Mouse (Mus musculus) myocyte (in vitro differentiated cells): ENCODE results near the gene Mprip. TPM values are rescaled to one million over a fixed set of nuclear protein-coding genes. Genes with fewer than 3 reads are reported as not detected.

ENCODE experiments used
- H3K27me3 ChIP-seq: one replicate; pipeline ENCODE4 v1.6.1; 2011; ENCODE audit not compliant: control insufficient read depth, insufficient read depth, insufficient read length
- H3K36me3 ChIP-seq: one replicate; pipeline ENCODE4 v1.6.1; 2011; ENCODE audit not compliant: control insufficient read depth, insufficient read depth
- H3K4me2 ChIP-seq: one replicate; pipeline ENCODE4 v1.6.1; 2011; ENCODE audit warnings: low read depth, control low read depth
- H3K4me3 ChIP-seq: one replicate; pipeline ENCODE4 v1.5.1; 2011; ENCODE audit warnings: mild to moderate bottlenecking, control low read depth, moderate library complexity
- H3K79me2 ChIP-seq: one replicate; pipeline ENCODE4 v1.6.1; 2011; ENCODE audit not compliant: control insufficient read depth, insufficient read depth
- H3ac ChIP-seq: one replicate; pipeline ENCODE4 v1.6.1; 2011; ENCODE audit not compliant: control insufficient read depth, insufficient read length
- CEBPB ChIP-seq: IDR thresholded peaks from 2 replicates; pipeline ENCODE4 v1.6.1; 2011; ENCODE audit warnings: mild to moderate bottlenecking, moderate library complexity; ENCODE audit not compliant: poor library complexity, insufficient read depth, severe bottlenecking
- E2F4 ChIP-seq: IDR thresholded peaks from one replicate; pipeline ENCODE4 v1.6.1; 2011; ENCODE audit warnings: mild to moderate bottlenecking, control low read depth, moderate library complexity; ENCODE audit not compliant: insufficient read depth
- MAX ChIP-seq: IDR thresholded peaks from one replicate; pipeline ENCODE4 v1.6.1; 2011; ENCODE audit warnings: low read depth, mild to moderate bottlenecking, control low read depth
- MYOD1 ChIP-seq, 3 experiments: IDR thresholded peaks; one replicate each; pipeline ENCODE4 v1.6.1; 2011; ENCODE audit warnings: control low read depth in 2 of 3, low read depth in 2 of 3, mild to moderate bottlenecking in 2 of 3, moderate library complexity in 1 of 3; ENCODE audit not compliant: insufficient read length in 2 of 3, control insufficient read depth in 1 of 3
- MYOG ChIP-seq, 3 experiments: IDR thresholded peaks; one replicate each; pipeline ENCODE4 v1.6.1; 2011; ENCODE audit warnings: control low read depth in 2 of 3, low read depth in 2 of 3, mild to moderate bottlenecking in 2 of 3; ENCODE audit not compliant: insufficient read length in 2 of 3, control insufficient read depth in 1 of 3, insufficient read depth in 1 of 3
- POLR2A ChIP-seq: IDR thresholded peaks from one replicate; pipeline ENCODE4 v1.6.1; 2011; ENCODE audit warnings: low read depth, mild to moderate bottlenecking, control low read depth, moderate library complexity; ENCODE audit not compliant: insufficient read length
- POLR2AphosphoS2 ChIP-seq: IDR thresholded peaks from one replicate; pipeline ENCODE4 v1.6.1; 2011; ENCODE audit warnings: low read depth, control low read depth; ENCODE audit not compliant: insufficient read length
- REST ChIP-seq: IDR thresholded peaks from one replicate; pipeline ENCODE4 v1.6.1; 2011; ENCODE audit warnings: mild to moderate bottlenecking, control low read depth, moderate library complexity; ENCODE audit not compliant: insufficient read depth, insufficient read length
- SRF ChIP-seq: IDR thresholded peaks from one replicate; pipeline ENCODE4 v1.6.1; 2011; ENCODE audit warnings: low read depth; ENCODE audit not compliant: control insufficient read depth, insufficient read length
- TCF12 ChIP-seq: IDR thresholded peaks from one replicate; pipeline ENCODE4 v1.6.1; 2011; ENCODE audit warnings: mild to moderate bottlenecking, control low read depth; ENCODE audit not compliant: poor library complexity, insufficient read depth, severe bottlenecking
- TCF3 ChIP-seq: IDR thresholded peaks from one replicate; pipeline ENCODE4 v1.6.1; 2011; ENCODE audit warnings: low read depth, control low read depth; ENCODE audit not compliant: insufficient read length
- USF1 ChIP-seq: IDR thresholded peaks from one replicate; pipeline ENCODE4 v1.6.1; 2011; ENCODE audit warnings: low read depth, mild to moderate bottlenecking, control low read depth, moderate library complexity
- polyA plus RNA-seq: library from polyadenylated mRNA; unstranded; fragments of >200 nt; fragmentation: generic; extraction: Trizol; gene quantifications from one replicate; pipeline ENCODE4 v1.2.1, GENCODE M21; 2012; ENCODE audit warnings: missing spikeins

Mprip gene
- polyA plus RNA-seq, 1 experiment, result 191 TPM

DNA sequence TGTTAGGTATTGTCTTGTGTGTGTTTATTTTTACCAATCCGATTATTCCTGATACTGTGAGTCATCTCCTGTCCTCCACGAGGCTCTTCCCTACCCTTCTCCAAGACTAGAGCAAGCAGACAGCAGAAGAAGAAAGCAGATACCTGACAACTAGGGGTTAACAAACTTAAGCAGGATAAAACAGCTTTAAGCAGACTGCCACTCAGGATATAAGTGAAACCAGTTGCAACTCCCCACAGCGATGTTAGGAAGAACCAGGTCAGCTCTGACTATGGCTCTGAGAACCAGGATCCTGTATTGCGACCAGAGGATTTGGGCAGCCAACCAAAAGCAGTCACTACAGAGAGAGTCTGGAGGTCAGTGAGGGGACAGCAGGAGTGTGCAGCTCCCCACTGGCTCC is 150.1 kb downstream of the Mprip start:
- Histone ChIP-seq H3K4me2 (peak overlapping the region; percentile 99), H3ac (no peak overlapping the region), H3K4me3 (peak overlapping the region; percentile 99), H3K27me3 (no peaks in the 10 kb centered on the region), H3K36me3 (no peaks in the 10 kb centered on the region), H3K79me2 (peaks cover 25% of the 10 kb centered on the region)
- TF ChIP-seq CEBPB, result no peak

DNA sequence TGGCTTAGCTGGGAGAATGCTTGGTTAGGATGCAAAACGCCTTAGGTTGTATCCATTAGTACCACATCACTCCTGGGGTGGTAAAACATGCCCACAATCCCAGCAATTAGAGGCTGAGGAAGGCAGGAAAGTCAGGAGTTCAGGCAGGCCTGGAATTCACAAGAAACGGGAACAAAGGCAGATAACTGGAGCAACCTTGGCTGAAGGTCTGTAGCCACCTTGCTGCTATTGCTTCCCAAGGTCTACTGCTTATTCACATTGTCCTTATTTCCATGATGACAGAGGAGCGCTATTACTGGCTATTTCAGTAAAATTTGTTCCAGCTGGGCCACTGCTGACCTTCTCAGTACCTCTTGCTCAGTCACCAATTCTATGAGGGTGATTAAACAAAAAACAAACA is 152.2 kb downstream of the Mprip start:
- H3ac ChIP-seq, result no peak overlapping the region

DNA sequence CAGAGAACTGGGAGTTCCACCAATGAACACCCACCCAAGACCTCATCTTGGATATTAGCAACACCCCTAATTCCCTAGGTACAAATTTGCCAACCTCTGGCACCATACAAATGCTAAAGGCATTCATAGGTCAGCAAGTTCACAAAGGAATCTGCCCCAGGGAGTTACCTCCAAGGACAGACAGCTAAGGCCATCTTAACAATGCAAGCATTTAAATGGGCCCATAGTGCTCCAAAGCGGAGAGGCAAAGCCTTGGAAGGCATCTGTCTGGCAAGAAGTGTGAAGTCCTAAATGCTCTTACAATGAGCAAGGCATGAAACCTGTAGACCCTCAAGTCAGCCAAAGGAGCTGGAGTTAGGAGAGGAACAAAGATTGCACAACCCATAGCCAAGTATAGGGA is 153.2 kb downstream of the Mprip start:
- H3K27me3 ChIP-seq, result no peaks in the 10 kb centered on the region
- H3K4me3 ChIP-seq, result no peak overlapping the region
- no peak overlapping the region for H3ac ChIP-seq
- TF ChIP-seq SRF (no peak), POLR2AphosphoS2 (no peak), REST (no peak), MAX (no peak), TCF12 (no peak), POLR2A (no peak), E2F4 (no peak), CEBPB (no peak), MYOG (IDR thresholded peaks at IDR 0.05; ENCODE audit: control insufficient read depth in 1 of 3, insufficient read depth in 1 of 3, insufficient read length in 2 of 3, low read depth in 2 of 3) (no peak), USF1 (no peak), TCF3 (no peak), MYOD1 (IDR thresholded peaks at IDR 0.05; ENCODE audit: control insufficient read depth in 1 of 3, insufficient read length in 2 of 3, low read depth in 2 of 3) (no peak)
- H3K4me2 ChIP-seq, result no peak overlapping the region
- peaks cover 23% of the 10 kb centered on the region for H3K36me3 ChIP-seq
- H3K79me2 ChIP-seq, result peaks cover 2% of the 10 kb centered on the region

More for the DNA sequence above, 152.2 kb downstream of the Mprip start:
- H3K4me3 ChIP-seq, result no peak overlapping the region
- TF ChIP-seq MAX, result no peak
- no peak for TF ChIP-seq REST
- no peak for TF ChIP-seq POLR2AphosphoS2
- TF ChIP-seq MYOG (IDR thresholded peaks at IDR 0.05; ENCODE audit: control insufficient read depth in 1 of 3, insufficient read depth in 1 of 3, insufficient read length in 2 of 3, low read depth in 2 of 3), result no peak
- no peak for TF ChIP-seq SRF
- no peak for TF ChIP-seq POLR2A
- no peak for TF ChIP-seq CEBPB
- TF ChIP-seq E2F4, result no peak
- H3K36me3 ChIP-seq, result peaks cover 14% of the 10 kb centered on the region
- no peak overlapping the region for H3K4me2 ChIP-seq
- peaks cover 12% of the 10 kb centered on the region for H3K79me2 ChIP-seq
- H3K27me3 ChIP-seq, result no peaks in the 10 kb centered on the region

DNA sequence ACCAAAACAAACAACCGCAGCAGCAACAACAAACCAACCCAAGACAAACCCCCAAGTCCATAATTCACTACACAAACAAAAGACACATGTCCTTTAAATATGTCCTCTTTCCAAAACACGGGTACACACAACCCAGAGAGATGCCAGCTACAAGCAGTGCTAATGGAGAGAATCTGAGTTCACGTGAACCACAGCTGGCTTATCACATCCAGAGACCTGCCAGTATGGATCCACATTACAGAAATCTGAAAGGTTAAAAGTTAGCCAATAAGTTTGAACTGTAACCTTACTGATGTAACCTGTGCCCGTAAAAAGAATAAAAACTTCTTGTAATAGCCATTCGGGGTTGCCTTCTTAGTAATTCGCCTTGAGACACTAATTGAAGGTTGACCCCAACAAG is 153.8 kb downstream of the Mprip start:
- H3K79me2 ChIP-seq, result no peaks in the 10 kb centered on the region
- no peaks in the 10 kb centered on the region for H3K27me3 ChIP-seq
- H3ac ChIP-seq, result no peak overlapping the region
- TF ChIP-seq REST (no peak), POLR2AphosphoS2 (no peak), TCF3 (no peak), MYOD1 (IDR thresholded peaks at IDR 0.05; ENCODE audit: control insufficient read depth in 1 of 3, insufficient read length in 2 of 3, low read depth in 2 of 3) (no peak), MAX (no peak), USF1 (no peak), E2F4 (no peak), TCF12 (no peak), SRF (no peak)
- H3K36me3 ChIP-seq, result peaks cover 29% of the 10 kb centered on the region
- no peak overlapping the region for H3K4me2 ChIP-seq
- no peak overlapping the region for H3K4me3 ChIP-seq

DNA sequence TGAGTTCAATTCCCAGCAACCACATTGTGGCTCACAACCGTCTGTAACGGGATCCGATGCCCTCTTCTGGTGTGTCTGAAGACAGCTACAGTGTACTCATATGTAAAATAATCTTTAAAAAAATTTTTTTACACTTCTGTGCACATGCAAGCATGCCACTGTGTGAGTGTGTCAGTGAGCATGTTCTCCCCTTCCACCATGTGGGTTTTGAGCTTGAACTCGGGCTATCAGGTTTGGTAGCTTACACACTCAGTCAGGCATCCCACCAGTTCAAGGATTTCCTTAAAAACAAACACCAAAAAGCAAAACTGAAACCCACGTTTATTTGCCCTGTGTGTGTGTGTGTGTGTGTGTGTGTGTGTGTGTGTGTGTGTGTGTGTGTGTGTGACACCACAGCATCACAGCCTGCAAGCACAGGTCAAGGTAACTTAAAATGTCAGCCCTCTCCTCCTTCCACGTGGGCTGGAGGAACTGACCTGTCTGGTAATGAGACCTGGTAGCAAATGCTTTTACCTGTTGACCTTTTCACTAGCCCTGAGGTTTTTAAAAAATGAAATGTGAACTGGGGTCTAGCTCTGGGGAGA is 154.5 kb downstream of the Mprip start:
- TF ChIP-seq TCF3, result no peak
- no peak for TF ChIP-seq CEBPB
- H3K27me3 ChIP-seq, result no peaks in the 10 kb centered on the region
- no peak overlapping the region for H3K4me3 ChIP-seq
- no peak overlapping the region for H3ac ChIP-seq
- peaks cover 34% of the 10 kb centered on the region for H3K36me3 ChIP-seq
- H3K4me2 ChIP-seq, result no peak overlapping the region
- H3K79me2 ChIP-seq, result no peaks in the 10 kb centered on the region

DNA sequence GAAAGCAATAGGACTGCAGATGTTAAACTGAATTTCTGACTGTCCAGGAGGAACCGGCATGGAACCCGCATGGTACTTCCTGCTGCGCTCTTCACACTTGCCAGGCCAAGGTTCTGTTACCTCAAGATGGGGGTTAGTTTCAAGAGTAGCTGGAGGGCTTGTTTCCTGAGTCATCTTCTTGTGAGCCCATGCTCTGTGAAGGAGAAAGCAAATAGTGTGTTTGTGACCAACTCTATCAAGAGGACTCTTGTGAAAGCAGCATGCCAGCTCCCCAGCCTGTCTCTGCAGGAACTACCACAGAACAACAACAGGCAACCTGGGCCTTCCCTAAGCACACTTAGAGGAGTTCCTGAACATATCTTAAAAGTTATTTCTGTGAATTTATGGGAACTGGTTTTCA is 156.8 kb downstream of the Mprip start:
- Histone ChIP-seq H3K4me2 (no peak overlapping the region), H3K36me3 (peaks cover 50% of the 10 kb centered on the region), H3ac (no peak overlapping the region), H3K79me2 (no peaks in the 10 kb centered on the region), H3K27me3 (no peaks in the 10 kb centered on the region), H3K4me3 (no peak overlapping the region)
- TF ChIP-seq SRF, result no peak
- TF ChIP-seq USF1, result no peak
- TF ChIP-seq CEBPB, result no peak
- no peak for TF ChIP-seq POLR2AphosphoS2
- no peak for TF ChIP-seq TCF3
- no peak for TF ChIP-seq TCF12
- no peak for TF ChIP-seq E2F4
- TF ChIP-seq MYOG (IDR thresholded peaks at IDR 0.05; ENCODE audit: control insufficient read depth in 1 of 3, insufficient read depth in 1 of 3, insufficient read length in 2 of 3, low read depth in 2 of 3), result no peak
- TF ChIP-seq REST, result no peak
- TF ChIP-seq POLR2A, result no peak
- TF ChIP-seq MYOD1 (IDR thresholded peaks at IDR 0.05; ENCODE audit: control insufficient read depth in 1 of 3, insufficient read length in 2 of 3, low read depth in 2 of 3), result no peak
- TF ChIP-seq MAX, result no peak
